Comparison of ENCODE assay signal across 22 mouse cellular contexts in genomic region chr14:33036811-33037210, GRCm38 (mm10). TPM values are rescaled to one million over a fixed set of nuclear protein-coding genes. Genes with fewer than 3 reads are reported as not detected.
DNase-seq lines count a peak whose midpoint lies in the region; ATAC-seq and TF ChIP-seq lines count a peak whose summit lies in the region.
"Had no signal": no experiment of that assay in that cellular context is flagged by ENCODE, and none has a peak within 500 bp of the region (broad histone marks: within the 10 kb centered on the region; RNA-seq: fewer than 3 reads in every experiment).

No protein-coding gene starts in this region.

- ATAC-seq in kidney, postnatal 0 days (replicated peaks; ENCODE audit: low FRiP score, low read depth) = no peak
- no peak for ATAC-seq in kidney, embryonic 14.5 days (ENCODE audit: low FRiP score, low TSS enrichment)
- no peak for ATAC-seq in midbrain, postnatal 0 days (ENCODE audit: low FRiP score)
- ATAC-seq in stomach, postnatal 0 days (ENCODE audit: low FRiP score, low TSS enrichment) = no peak
- ATAC-seq: CD4-positive, CD25-positive, alpha-beta regulatory T cell, adult 4 months; forebrain, embryonic 13.5 days had no signal

- peak; percentile 9 for DNase-seq in embryo, embryonic 10 days (ENCODE audit: low spot score)
- DNase-seq in embryo, embryonic 11 days = no peak
- peak; percentile 18 for DNase-seq in kidney, postnatal 0 days (ENCODE audit: low spot score)
- no peak for DNase-seq in midbrain, postnatal 0 days (ENCODE audit: low spot score)
- DNase-seq in midbrain, embryonic 10.5 days (ENCODE audit: low spot score) = no peak
- DNase-seq in stomach, postnatal 0 days (ENCODE audit: low spot score) = no peak
- no peak for DNase-seq in cerebellum, postnatal 25 days
- DNase-seq: adrenal gland, adult 8-10 months; cerebellum, adult 11-12 months; gastrocnemius, postnatal 36 days; layer of hippocampus, postnatal 36 days; liver; lung, adult 18-20 months; right cerebral cortex, postnatal 25 days; thymus, postnatal 25 days had no signal

- H3K4me3 ChIP-seq in kidney, postnatal 0 days (replicated peaks; ENCODE audit: low read depth, low read length) = no peak overlapping the region
- no peak overlapping the region for H3K4me3 ChIP-seq in kidney, embryonic 14.5 days (ENCODE audit: low read length)
- H3K4me3 ChIP-seq in midbrain, postnatal 0 days (ENCODE audit: low read depth, low read length) = no peak overlapping the region
- H3K4me3 ChIP-seq in midbrain, embryonic 10.5 days = no peak overlapping the region
- H3K4me3 ChIP-seq in stomach, postnatal 0 days (ENCODE audit: low read depth, low read length) = no peak overlapping the region
- H3K4me3 ChIP-seq: forebrain, embryonic 13.5 days; heart, embryonic 12.5 days; neural tube, embryonic 12.5 days had no signal

- no peak for TF ChIP-seq EP300 in stomach, postnatal 0 days (optimal IDR thresholded peaks at IDR 0.05)

- no peaks in the 10 kb centered on the region for H3K36me3 ChIP-seq in kidney, postnatal 0 days (ENCODE audit: insufficient read depth, low read length)
- no peaks in the 10 kb centered on the region for H3K36me3 ChIP-seq in kidney, embryonic 14.5 days (ENCODE audit: control insufficient read depth, insufficient read depth, low read length)
- no peaks in the 10 kb centered on the region for H3K36me3 ChIP-seq in midbrain, postnatal 0 days (ENCODE audit: insufficient read depth, low read length)
- H3K36me3 ChIP-seq in midbrain, embryonic 10.5 days = no peaks in the 10 kb centered on the region
- no peaks in the 10 kb centered on the region for H3K36me3 ChIP-seq in stomach, postnatal 0 days (ENCODE audit: control insufficient read depth, insufficient read depth, low read length)
- H3K36me3 ChIP-seq: heart, embryonic 12.5 days; neural tube, embryonic 12.5 days had no signal

- H3K4me2 ChIP-seq in kidney, postnatal 0 days (ENCODE audit: low read length) = no peak overlapping the region
- H3K4me2 ChIP-seq in kidney, embryonic 14.5 days (replicated peaks; ENCODE audit: low read depth, low read length) = no peak overlapping the region
- H3K4me2 ChIP-seq in midbrain, postnatal 0 days (ENCODE audit: low read depth, low read length, poor library complexity, severe bottlenecking) = no peak overlapping the region
- H3K4me2 ChIP-seq in stomach, postnatal 0 days (replicated peaks; ENCODE audit: low read depth) = no peak overlapping the region
- H3K4me2 ChIP-seq: forebrain, embryonic 13.5 days; heart, embryonic 12.5 days; neural tube, embryonic 12.5 days had no signal

- WGBS in kidney, postnatal 0 days = 57% methylated on average over 3 of the region's 3 CpGs
- 37% methylated on average over 3 of the region's 3 CpGs for WGBS in kidney, embryonic 14.5 days
- 34% methylated on average over 3 of the region's 3 CpGs for WGBS in midbrain, postnatal 0 days
- WGBS in midbrain, embryonic 10.5 days = 42% methylated on average over 3 of the region's 3 CpGs
- 42% methylated on average over 3 of the region's 3 CpGs for WGBS in stomach, postnatal 0 days

- no peak overlapping the region for H3K27ac ChIP-seq in kidney, postnatal 0 days
- no peak overlapping the region for H3K27ac ChIP-seq in kidney, embryonic 14.5 days (ENCODE audit: low read depth, low read length)
- H3K27ac ChIP-seq in midbrain, postnatal 0 days (ENCODE audit: low read depth, low read length) = no peak overlapping the region
- H3K27ac ChIP-seq in midbrain, embryonic 10.5 days (replicated peaks) = no peak overlapping the region
- H3K27ac ChIP-seq in stomach, postnatal 0 days (replicated peaks) = no peak overlapping the region
- H3K27ac ChIP-seq: forebrain, embryonic 13.5 days; neural tube, embryonic 12.5 days had no signal

- no peaks in the 10 kb centered on the region for H3K4me1 ChIP-seq in kidney, postnatal 0 days (replicated peaks; ENCODE audit: insufficient read depth, low read length)
- no peaks in the 10 kb centered on the region for H3K4me1 ChIP-seq in kidney, embryonic 14.5 days (ENCODE audit: control insufficient read depth, insufficient read depth, low read length)
- H3K4me1 ChIP-seq in midbrain, postnatal 0 days (ENCODE audit: insufficient read depth, low read length) = 0 out of 2 replicates have a peak, but pooled peaks cover 2% of the 10 kb centered on the region
- no peaks in the 10 kb centered on the region for H3K4me1 ChIP-seq in midbrain, embryonic 10.5 days
- no peaks in the 10 kb centered on the region for H3K4me1 ChIP-seq in stomach, postnatal 0 days (replicated peaks; ENCODE audit: control insufficient read depth, insufficient read depth)
- H3K4me1 ChIP-seq: heart, embryonic 12.5 days; neural tube, embryonic 12.5 days had no signal

- no peaks in the 10 kb centered on the region for H3K27me3 ChIP-seq in kidney, postnatal 0 days (ENCODE audit: insufficient read depth, low read length)
- peaks cover 6% of the 10 kb centered on the region; the same call in 1 of the 2 replicates for H3K27me3 ChIP-seq in kidney, embryonic 14.5 days (ENCODE audit: control insufficient read depth, insufficient read depth, low read length)
- no peaks in the 10 kb centered on the region for H3K27me3 ChIP-seq in midbrain, postnatal 0 days (ENCODE audit: insufficient read depth, low read length)
- no peaks in the 10 kb centered on the region for H3K27me3 ChIP-seq in midbrain, embryonic 10.5 days (ENCODE audit: low read depth, poor library complexity, severe bottlenecking)
- no peaks in the 10 kb centered on the region for H3K27me3 ChIP-seq in stomach, postnatal 0 days (ENCODE audit: control insufficient read depth, insufficient read depth, low read length)
- H3K27me3 ChIP-seq: forebrain, embryonic 13.5 days; neural tube, embryonic 12.5 days had no signal

- no peak overlapping the region for H3K9ac ChIP-seq in kidney, postnatal 0 days (ENCODE audit: low read depth, low read length)
- H3K9ac ChIP-seq in kidney, embryonic 14.5 days (ENCODE audit: low read depth, low read length) = no peak overlapping the region
- no peak overlapping the region for H3K9ac ChIP-seq in midbrain, postnatal 0 days (replicated peaks; ENCODE audit: low read length, poor library complexity, severe bottlenecking)
- no peak overlapping the region for H3K9ac ChIP-seq in stomach, postnatal 0 days (ENCODE audit: low read length)
- H3K9ac ChIP-seq: forebrain, embryonic 13.5 days; heart, embryonic 12.5 days; neural tube, embryonic 12.5 days had no signal

- H3K9me3 ChIP-seq in kidney, postnatal 0 days (replicated peaks; ENCODE audit: low read length) = no peaks in the 10 kb centered on the region
- no peaks in the 10 kb centered on the region for H3K9me3 ChIP-seq in kidney, embryonic 14.5 days (ENCODE audit: control insufficient read depth, low read length)
- no peaks in the 10 kb centered on the region for H3K9me3 ChIP-seq in midbrain, postnatal 0 days (ENCODE audit: low read length)
- H3K9me3 ChIP-seq in midbrain, embryonic 10.5 days (replicated peaks) = no peaks in the 10 kb centered on the region
- H3K9me3 ChIP-seq in stomach, postnatal 0 days (ENCODE audit: control insufficient read depth, low read length) = no peaks in the 10 kb centered on the region
- H3K9me3 ChIP-seq: forebrain, embryonic 13.5 days; heart, embryonic 12.5 days; neural tube, embryonic 12.5 days had no signal

- TF ChIP-seq CTCF in kidney, postnatal 0 days (IDR thresholded peaks at IDR 0.05; ENCODE audit: low read depth) = peak; percentile 56
- TF ChIP-seq CTCF in midbrain, postnatal 0 days (IDR thresholded peaks at IDR 0.05) = peak; percentile 44
- peak; percentile 42 for TF ChIP-seq CTCF in stomach, postnatal 0 days (IDR thresholded peaks at IDR 0.05; ENCODE audit: low read depth)

RNA-seq across cellular contexts. Expression of gene Lrrc18, which starts 45.6 kb away (rescaled TPM):
- polyA plus RNA-seq in kidney, postnatal 0 days (2015; fragmentation: Nextera tagmentation; extraction: Ambion mirVana) = 0.56 and 0.72 TPM in 2 replicates
- 0.28 and 0.91 TPM in 2 replicates for polyA plus RNA-seq in kidney, embryonic 14.5 days (2014; fragmentation: Nextera tagmentation; extraction: Ambion mirVana)
- 2.0 and 2.2 TPM in 2 replicates for total RNA-seq in midbrain, postnatal 0 days (2014; rRNA removed)
- polyA plus RNA-seq in midbrain, postnatal 0 days (2015; fragmentation: Nextera tagmentation; extraction: Ambion mirVana) = 0.63 and 0.70 TPM in 2 replicates
- 0.43 and 0.47 TPM in 2 replicates for polyA plus RNA-seq in midbrain, embryonic 10.5 days (2016; fragmentation: Nextera tagmentation; extraction: Ambion mirVana)
- polyA plus RNA-seq in stomach, postnatal 0 days (2015; fragmentation: Nextera tagmentation; extraction: Ambion mirVana) = 0.15 and 0.17 TPM in 2 replicates
- total RNA-seq: gastrocnemius, postnatal 36 days; hematopoietic stem cell, adult 5-6 weeks; megakaryocyte, adult 5-6 weeks had no signal
- polyA plus RNA-seq: CD4-positive, CD25-positive, alpha-beta regulatory T cell, adult 4 months had no signal

Comparison
In these comparisons a context has a peak if more than half of its experiments do, and no peak if none do; other contexts are left out.
1. DNase-seq: peak in embryo, embryonic 10 days (single experiment) and kidney, postnatal 0 days (single experiment); none in embryo, embryonic 11 days (single experiment), midbrain, postnatal 0 days (single experiment), midbrain, embryonic 10.5 days (single experiment), stomach, postnatal 0 days (single experiment) and cerebellum, postnatal 25 days (0 of 2).
2. Peak in every context shown above with its lines, with median percentiles within 50 percentile points of each other: CTCF ChIP-seq.